In genomic region chr11:22743561-22744269, GRCm38 (mm10) we compare ENCODE assay signal across 21 mouse cellular contexts.
DNase-seq lines count a peak whose midpoint lies in the region; ATAC-seq and TF ChIP-seq lines count a peak whose summit lies in the region.
"Had no signal": no experiment of that assay in that cellular context is flagged by ENCODE, and none has a peak within 500 bp of the region (broad histone marks: within the 10 kb centered on the region; RNA-seq: fewer than 3 reads in every experiment).

No protein-coding gene starts in this region.

- intact Hi-C loops in gastrocnemius, postnatal 36 days (cut with DNase I): no loop called here

- H3K36me3 ChIP-seq in stomach, postnatal 0 days (ENCODE audit: control insufficient read depth, insufficient read depth, low read length): no peaks in the 10 kb centered on the region
- H3K36me3 ChIP-seq: embryonic facial prominence, embryonic 12.5 days; forebrain, embryonic 15.5 days; hindbrain, embryonic 12.5 days; limb, embryonic 13.5 days had no signal

- peak; percentile 8 to 34 for DNase-seq in lung, adult 18-20 months
- DNase-seq in lung, postnatal 4 days: no peak
- peak; percentile 41 for DNase-seq in R1 (ENCODE audit: low read depth, low spot score)
- DNase-seq in gastrocnemius, postnatal 36 days: peak; percentile 27 to 33
- DNase-seq in stomach, postnatal 0 days (ENCODE audit: low spot score): no peak
- DNase-seq in heart, adult 9 months (ENCODE audit: low spot score in 2 of 2): no peak
- DNase-seq: adrenal gland, adult 8-10 months; cerebellum, adult 8-10 months; heart, postnatal 10 days; kidney, adult 18-20 months; thymus, postnatal 25 days had no signal

- no peak overlapping the region for H3K4me3 ChIP-seq in stomach, postnatal 0 days (ENCODE audit: low read depth, low read length)
- H3K4me3 ChIP-seq: embryonic facial prominence, embryonic 12.5 days; erythroblast, embryonic 14.5 days; forebrain, embryonic 15.5 days; heart, embryonic 10.5 days; hindbrain, embryonic 12.5 days; limb, embryonic 13.5 days; megakaryocyte, embryonic 14.5 days had no signal

- H3K4me2 ChIP-seq in stomach, postnatal 0 days (replicated peaks; ENCODE audit: low read depth): no peak overlapping the region
- H3K4me2 ChIP-seq: embryonic facial prominence, embryonic 12.5 days; forebrain, embryonic 15.5 days; hindbrain, embryonic 12.5 days; limb, embryonic 13.5 days had no signal

- TF ChIP-seq EP300 in stomach, postnatal 0 days (optimal IDR thresholded peaks at IDR 0.05): no peak

- no peak for TF ChIP-seq CTCF in stomach, postnatal 0 days (IDR thresholded peaks at IDR 0.05; ENCODE audit: low read depth)

- H3K27me3 ChIP-seq in stomach, postnatal 0 days (ENCODE audit: control insufficient read depth, insufficient read depth, low read length): no peaks in the 10 kb centered on the region
- H3K27me3 ChIP-seq: CH12.LX; embryonic facial prominence, embryonic 12.5 days; forebrain, embryonic 15.5 days; hindbrain, embryonic 12.5 days; limb, embryonic 13.5 days had no signal

- no peak overlapping the region for H3K9ac ChIP-seq in stomach, postnatal 0 days (ENCODE audit: low read length)
- H3K9ac ChIP-seq: embryonic facial prominence, embryonic 12.5 days; forebrain, embryonic 15.5 days; hindbrain, embryonic 12.5 days; limb, embryonic 13.5 days had no signal

- 49% methylated on average over 5 of the region's 5 CpGs for WGBS in stomach, postnatal 0 days

- H3K4me1 ChIP-seq in stomach, postnatal 0 days (replicated peaks; ENCODE audit: control insufficient read depth, insufficient read depth): 0 out of 2 replicates have a peak, but pooled peaks cover 6% of the 10 kb centered on the region
- H3K4me1 ChIP-seq: embryonic facial prominence, embryonic 12.5 days; forebrain, embryonic 15.5 days; heart, embryonic 10.5 days; hindbrain, embryonic 12.5 days; limb, embryonic 13.5 days had no signal

- peak; percentile 43; the same call in 1 of the 2 replicates for ATAC-seq in stomach, postnatal 0 days (ENCODE audit: low FRiP score, low TSS enrichment)
- no peak for ATAC-seq in megakaryocyte-erythroid progenitor cell, adult 5-6 weeks (replicated peaks; ENCODE audit: low FRiP score, low TSS enrichment, poor library complexity, severe bottlenecking)
- ATAC-seq: forebrain, embryonic 15.5 days had no signal

- no peak overlapping the region for H3K27ac ChIP-seq in stomach, postnatal 0 days (replicated peaks)
- H3K27ac ChIP-seq: embryonic facial prominence, embryonic 12.5 days; forebrain, embryonic 15.5 days; heart, embryonic 10.5 days; hindbrain, embryonic 12.5 days; kidney, postnatal 0 days; limb, embryonic 13.5 days had no signal

- H3K9me3 ChIP-seq in stomach, postnatal 0 days (ENCODE audit: control insufficient read depth, low read length): 0 out of 2 replicates have a peak, but pooled peaks cover 3% of the 10 kb centered on the region
- H3K9me3 ChIP-seq: embryonic facial prominence, embryonic 12.5 days; forebrain, embryonic 15.5 days had no signal

Comparison
In these comparisons a context has a peak if more than half of its experiments do, and no peak if none do; other contexts are left out.
1. DNase-seq: peak in lung, adult 18-20 months (2 of 2), R1 (single experiment) and gastrocnemius, postnatal 36 days (2 of 2); none in lung, postnatal 4 days (0 of 2), stomach, postnatal 0 days (single experiment) and heart, adult 9 months (0 of 2).